Mouse (Mus musculus) lung, postnatal 0 days (tissue): ENCODE data around the gene Emc4.

Experiments
- CTCF ChIP-seq: IDR thresholded peaks from 2 replicates; pipeline ENCODE4 v1.5.1; 2016; ENCODE audit warnings: antibody characterized with exemption, mild to moderate bottlenecking
- EP300 ChIP-seq: IDR thresholded peaks from 2 replicates; pipeline ENCODE4 v1.6.1; 2016; ENCODE audit warnings: antibody characterized with exemption, mild to moderate bottlenecking, control low read depth

DNA sequence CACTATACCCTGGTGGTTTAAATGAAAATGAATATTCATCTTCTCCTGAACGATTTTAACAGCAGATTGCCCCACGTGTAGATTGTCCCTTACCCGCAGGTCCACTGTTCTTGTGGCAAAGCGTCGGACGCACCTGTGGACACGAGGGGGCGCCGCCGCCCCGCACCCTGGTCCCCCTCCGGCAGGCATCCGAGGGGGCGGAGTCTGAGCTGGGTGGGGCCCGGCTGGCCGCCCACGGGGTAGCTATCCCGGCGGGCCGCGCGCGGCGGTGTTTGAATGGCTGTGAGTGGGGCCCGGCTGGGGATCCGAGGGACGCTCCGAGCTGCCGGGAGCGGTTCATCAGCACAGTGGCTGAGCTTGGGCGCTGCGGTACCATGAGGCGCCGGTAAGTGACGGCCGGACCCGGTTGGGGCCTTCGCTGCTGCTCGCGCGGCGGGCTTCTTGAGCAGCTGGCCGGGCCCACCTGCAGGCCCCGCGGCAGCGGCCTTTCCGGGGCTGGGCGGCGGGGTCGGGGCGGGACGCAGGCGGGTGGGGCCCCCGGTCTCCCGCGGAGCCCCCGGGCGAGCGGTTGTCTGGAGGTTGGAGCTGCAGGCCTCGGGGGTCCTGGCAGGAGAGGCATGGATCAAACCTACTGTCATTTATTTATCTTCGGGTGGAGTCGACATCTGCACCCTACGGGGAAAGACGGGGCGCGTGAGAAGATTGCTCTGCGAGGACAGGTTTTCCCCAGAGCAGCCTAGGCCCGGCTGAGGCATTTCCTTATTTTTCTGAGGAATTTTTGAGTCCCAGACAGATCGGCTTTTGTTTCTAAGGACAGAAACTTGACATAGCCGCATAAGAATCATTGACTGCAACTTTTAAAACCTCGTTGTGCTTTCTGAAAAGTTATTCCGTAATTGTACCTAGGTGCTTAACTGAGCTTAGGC, 11.4 kb upstream of the Emc4 start, which contains the start of gene Katnbl1:
- TF ChIP-seq CTCF (peak; percentile 98), EP300 (no peak)
